Mouse (Mus musculus) thymus, adult 2 months (tissue): ENCODE results near the gene Hspa1b. TPM values are rescaled to one million over a fixed set of nuclear protein-coding genes. Genes with fewer than 3 reads are reported as not detected.

ENCODE experiments used
- DNase-seq: peaks from one replicate; pipeline ENCODE4 v3.0.0; 2021
- H3K27ac ChIP-seq: fragments of 200-500 bp; 2 replicates; pipeline ENCODE4 v1.5.1; 2012; ENCODE audit warnings: low read length, control low read depth; ENCODE audit not compliant: control insufficient read depth, insufficient read depth
- H3K27me3 ChIP-seq: fragments of 200-500 bp; 2 replicates; pipeline ENCODE4 v1.6.1; 2012; ENCODE audit warnings: mild to moderate bottlenecking, low read length, moderate library complexity, mixed read lengths; ENCODE audit not compliant: control insufficient read depth, insufficient read depth
- H3K36me3 ChIP-seq: fragments of 200-500 bp; 2 replicates; pipeline ENCODE4 v1.6.1; 2012; ENCODE audit warnings: mild to moderate bottlenecking, low read length, moderate library complexity; ENCODE audit not compliant: control insufficient read depth, insufficient read depth
- H3K4me1 ChIP-seq: fragments of 200-500 bp; replicated peaks from 2 replicates; pipeline ENCODE4 v1.6.1; 2012; ENCODE audit warnings: low read length; ENCODE audit not compliant: control insufficient read depth, insufficient read depth
- H3K4me3 ChIP-seq: fragments of 200-500 bp; 2 replicates; pipeline ENCODE4 v1.5.1; 2012; ENCODE audit warnings: mild to moderate bottlenecking, low read length, control low read depth, moderate library complexity; ENCODE audit not compliant: control insufficient read depth, insufficient read depth
- CTCF ChIP-seq: fragments of 200-500 bp; IDR thresholded peaks from 2 replicates; pipeline ENCODE4 v1.5.1; 2012; ENCODE audit warnings: mild to moderate bottlenecking, control low read depth, low read length, moderate library complexity, borderline replicate concordance; ENCODE audit not compliant: control insufficient read depth, poor library complexity, insufficient read depth; ENCODE audit errors: extremely low read depth
- POLR2A ChIP-seq: fragments of 200-500 bp; IDR thresholded peaks from 2 replicates; pipeline ENCODE4 v1.6.1; 2012; ENCODE audit warnings: mild to moderate bottlenecking, low read length, control low read depth, moderate library complexity; ENCODE audit not compliant: control insufficient read depth, poor library complexity, insufficient read depth; ENCODE audit errors: extremely low read depth
- WGBS: fragments of 180-500 bp; shearing (Covaris S2); methylation state at CpG from one replicate; pipeline ENCODE4 v1.1.7; 2018; 5-methylcytosine and 5-hydroxymethylcytosine counted together
- polyA plus RNA-seq: library from polyadenylated mRNA; depleted of rRNA; stranded (reverse); fragments of >200 nt; gene quantifications from 2 replicates; pipeline ENCODE4 v1.2.3, GENCODE M21; 2012

Gene Hspa1b
- polyA plus RNA-seq, 1 experiment: 26.5 TPM

DNA sequence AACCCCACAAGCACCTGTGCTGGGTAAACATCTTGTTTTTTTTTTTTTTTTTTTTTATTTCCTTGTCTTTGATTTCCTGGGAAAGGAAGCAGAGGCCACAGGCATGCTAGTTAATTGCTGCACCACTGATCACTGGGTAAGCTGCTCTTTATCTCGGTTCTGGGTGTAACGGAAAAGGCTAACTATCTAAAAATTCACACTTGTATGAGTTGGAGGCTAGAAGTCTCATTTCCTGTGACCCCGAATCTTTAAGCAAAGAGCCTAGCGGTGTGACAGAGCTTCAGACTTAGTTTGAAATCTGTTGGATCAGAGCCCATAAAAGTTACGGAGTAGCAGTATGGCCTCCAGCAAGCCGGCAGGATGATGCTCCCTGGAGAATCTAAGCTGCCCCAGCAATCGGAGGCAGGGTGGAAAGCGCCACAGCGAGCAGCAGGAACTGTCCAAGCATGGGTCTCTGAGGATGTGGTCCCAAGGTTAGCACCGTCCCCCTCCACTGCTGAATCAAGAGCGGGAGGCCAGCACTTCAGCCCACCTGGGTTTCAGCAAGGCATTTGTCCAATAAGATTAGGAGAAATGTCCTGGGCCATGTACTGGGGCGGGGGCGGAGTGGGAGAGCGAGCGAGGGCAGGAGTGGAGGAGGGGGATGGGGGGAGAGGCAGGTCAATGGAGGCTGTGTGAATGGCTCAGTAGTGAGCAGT lies 17.5 kb downstream of the Hspa1b start:
- no peak for DNase-seq
- 75% methylated on average over 15 of the region's 15 CpGs for WGBS
- H3K27ac ChIP-seq: no peak overlapping the region

GRCm38 (mm10) chr17:34937960-34938505 lies 21.0 kb downstream of the Hspa1b start:
- TF ChIP-seq CTCF (no peak), POLR2A (no peak)
- DNase-seq: no peak
- no peaks in the 10 kb centered on the region; the same call in 1 of the 2 replicates for H3K4me1 ChIP-seq
- peaks cover 8% of the 10 kb centered on the region for H3K36me3 ChIP-seq
- H3K27me3 ChIP-seq: no peaks in the 10 kb centered on the region
- no peak overlapping the region for H3K27ac ChIP-seq
- no peak overlapping the region for H3K4me3 ChIP-seq
- whole genome bisulfite sequencing: 92% methylated on average over 6 of the region's 6 CpGs

More for the DNA sequence above, 17.5 kb downstream of the Hspa1b start:
- no peaks in the 10 kb centered on the region for H3K4me1 ChIP-seq
- H3K36me3 ChIP-seq: no peaks in the 10 kb centered on the region
- TF ChIP-seq POLR2A (no peak), CTCF (no peak)
- no peaks in the 10 kb centered on the region for H3K27me3 ChIP-seq
- H3K4me3 ChIP-seq: no peak overlapping the region

DNA sequence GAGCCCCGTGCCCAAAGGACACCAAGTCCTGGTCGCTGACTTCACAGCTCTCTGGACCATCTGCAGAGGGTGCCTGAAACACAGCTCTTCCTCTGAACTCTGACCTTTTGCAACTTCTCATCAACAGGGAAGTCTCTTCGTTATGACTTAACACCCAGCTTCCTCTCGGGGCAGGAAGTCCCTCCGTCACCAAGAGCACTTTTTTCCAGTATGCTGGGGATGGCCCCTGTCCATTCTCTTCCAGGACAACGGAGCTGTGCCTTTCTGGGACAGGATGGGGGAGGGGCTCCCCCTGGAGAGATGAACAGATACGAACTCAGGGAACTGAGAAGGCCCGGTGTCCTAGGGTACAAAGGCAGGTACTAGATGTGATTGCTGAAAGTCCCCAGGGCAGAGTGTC lies 24.2 kb downstream of the Hspa1b start:
- Histone ChIP-seq H3K27me3 (no peaks in the 10 kb centered on the region), H3K4me1 (peaks cover 10% of the 10 kb centered on the region), H3K36me3 (peaks cover 8% of the 10 kb centered on the region), H3K4me3 (no peak overlapping the region), H3K27ac (no peak overlapping the region)
- TF ChIP-seq CTCF (no peak), POLR2A (no peak)
- WGBS: 74% methylated on average over 8 of the region's 8 CpGs
- no peak for DNase-seq

- H3K27me3 ChIP-seq: no peaks in the 10 kb centered on the region
- 97% methylated on average over 24 of the region's 24 CpGs for WGBS
- no peak overlapping the region for H3K27ac ChIP-seq
- TF ChIP-seq CTCF (no peak), POLR2A (no peak)
- peaks cover 10% of the 10 kb centered on the region for H3K4me1 ChIP-seq
- H3K4me3 ChIP-seq: no peak overlapping the region
- H3K36me3 ChIP-seq: peaks cover 8% of the 10 kb centered on the region
- DNase-seq: no peak
Observed at GRCm38 (mm10) chr17:34934031-34934430, 25.0 kb downstream of the Hspa1b start.

DNA sequence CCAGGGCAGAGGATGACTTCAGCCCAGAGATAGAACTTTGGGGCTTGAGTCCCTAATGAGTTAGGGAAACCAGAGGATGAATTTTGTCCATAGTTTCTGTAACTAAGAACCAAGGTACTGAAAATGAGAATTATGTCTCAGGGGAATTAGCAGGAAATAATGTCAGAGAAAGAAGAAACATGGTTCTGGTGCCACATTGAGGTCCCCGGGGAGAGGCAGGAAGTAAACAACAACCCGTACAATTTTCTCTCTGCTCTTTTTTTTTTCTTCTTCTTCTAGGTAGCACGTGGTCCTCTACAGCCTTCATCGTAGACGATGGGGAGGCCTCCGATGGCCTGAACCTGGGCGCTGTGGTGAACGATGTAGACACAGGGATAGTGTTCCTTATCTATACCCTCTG lies 26.8 kb downstream of the Hspa1b start:
- H3K27ac ChIP-seq: peak overlapping the region; percentile 55
- peak overlapping the region; percentile 63 for H3K4me3 ChIP-seq
- DNase-seq: no peak
- TF ChIP-seq POLR2A (no peak), CTCF (no peak)
- WGBS: 36% methylated on average over 8 of the region's 8 CpGs
- peaks cover 10% of the 10 kb centered on the region for H3K4me1 ChIP-seq
- no peaks in the 10 kb centered on the region for H3K27me3 ChIP-seq
- H3K36me3 ChIP-seq: peaks cover 8% of the 10 kb centered on the region

DNA sequence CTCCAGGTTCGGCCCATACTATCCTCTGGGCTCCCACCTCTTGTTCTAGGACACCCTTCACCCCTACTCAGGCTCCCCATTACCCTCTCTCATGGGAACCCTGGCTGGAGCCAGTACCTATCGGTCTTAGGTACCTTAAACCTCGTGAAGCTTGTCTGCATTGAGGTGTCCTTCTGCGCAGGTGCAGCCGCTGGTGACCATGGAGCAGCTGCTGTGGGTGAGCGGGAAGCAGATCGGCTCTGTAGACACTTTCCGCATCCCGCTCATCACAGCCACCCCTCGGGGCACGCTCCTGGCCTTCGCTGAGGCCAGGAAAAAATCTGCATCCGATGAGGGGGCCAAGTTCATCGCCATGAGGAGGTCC lies 27.3 kb downstream of the Hspa1b start:
- H3K36me3 ChIP-seq: peaks cover 8% of the 10 kb centered on the region
- no peaks in the 10 kb centered on the region for H3K27me3 ChIP-seq
- WGBS: 10% methylated on average over 14 of the region's 14 CpGs
- peak overlapping the region; percentile 55 for H3K27ac ChIP-seq
- H3K4me3 ChIP-seq: peak overlapping the region; percentile 63
- no peak for TF ChIP-seq CTCF
- no peak for TF ChIP-seq POLR2A
- DNase-seq: peak; percentile 61
- peaks cover 10% of the 10 kb centered on the region for H3K4me1 ChIP-seq

DNA sequence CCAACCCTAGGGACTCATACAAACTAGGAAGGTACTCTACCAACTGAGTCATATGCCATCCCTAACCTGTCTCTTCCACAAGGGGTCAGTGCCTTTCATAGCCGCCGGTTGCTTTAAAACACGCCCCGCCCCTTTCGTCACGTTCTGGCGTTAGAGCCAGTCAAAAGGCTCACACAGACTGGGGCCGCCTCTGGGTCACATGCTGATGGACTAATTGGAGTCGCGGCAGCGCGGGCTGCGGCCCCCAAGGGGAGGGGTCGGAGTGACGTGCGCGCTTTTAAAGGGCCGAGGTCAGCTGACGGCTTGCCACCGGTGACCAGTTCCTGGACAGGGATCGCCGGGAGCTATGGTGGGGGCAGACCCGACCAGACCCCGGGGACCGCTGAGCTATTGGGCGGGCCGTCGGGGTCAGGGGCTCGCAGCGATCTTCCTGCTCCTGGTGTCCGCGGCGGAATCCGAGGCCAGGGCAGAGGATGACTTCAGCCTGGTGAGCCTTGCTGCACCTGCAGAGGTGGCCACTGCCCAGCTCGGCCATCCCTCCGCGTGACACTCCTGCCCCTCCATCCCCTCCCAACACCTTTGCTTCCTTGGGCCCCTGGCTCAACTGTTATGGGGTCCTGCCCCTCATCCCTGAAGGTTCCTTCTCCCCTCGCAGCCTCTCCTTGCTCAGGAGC lies 27.8 kb downstream of the Hspa1b start, which contains the start of gene Neu1:
TSS of gene Neu1 (plus strand) at position 193 of the 674 bp plus-strand sequence.
- DNase-seq: peak; percentile 94
- Histone ChIP-seq H3K4me3 (peak within 1 kb of the TSS; percentile 63), H3K36me3 (peaks cover 8% of the 10 kb centered on the region), H3K27ac (peak within 1 kb of the TSS; percentile 55), H3K4me1 (peaks cover 10% of the 10 kb centered on the region), H3K27me3 (no peaks in the 10 kb centered on the region)
- WGBS: under 1% methylated on average over 38 of the region's 38 CpGs
- TF ChIP-seq POLR2A (peak; percentile 60), CTCF (peak; percentile 72; the same call in 1 of the 2 replicates)
